Mouse (Mus musculus): ENCODE measurements around the gene Flt3. TPM values are rescaled to one million over a fixed set of nuclear protein-coding genes. Genes with fewer than 3 reads are reported as not detected.

The Flt3 gene
- total RNA-seq, 1 experiment from 2014 or later: 260 TPM

GRCm38 (mm10) chr5:147368221-147368620 lies 32.1 kb downstream of the Flt3 start:
- no peak for ATAC-seq (replicated peaks in 1 of 2; ENCODE audit: insufficient read depth in 1 of 2, low FRiP score in 2 of 2, low TSS enrichment in 1 of 2, low read depth in 1 of 2, poor library complexity in 2 of 2, severe bottlenecking in 2 of 2)

GRCm38 (mm10) chr5:147365995-147366765 lies 34.1 kb downstream of the Flt3 start:
- peak; percentile 85 to 87 for ATAC-seq (replicated peaks in 1 of 2; ENCODE audit: insufficient read depth in 1 of 2, low FRiP score in 2 of 2, low TSS enrichment in 1 of 2, low read depth in 1 of 2, poor library complexity in 2 of 2, severe bottlenecking in 2 of 2)

GRCm38 (mm10) chr5:147363054-147363453 lies 37.2 kb downstream of the Flt3 start:
- peak; percentile 69 to 74 for ATAC-seq (replicated peaks in 1 of 2; ENCODE audit: insufficient read depth in 1 of 2, low FRiP score in 2 of 2, low TSS enrichment in 1 of 2, low read depth in 1 of 2, poor library complexity in 2 of 2, severe bottlenecking in 2 of 2)

GRCm38 (mm10) chr5:147358481-147358880 lies 41.8 kb downstream of the Flt3 start:
- ATAC-seq (replicated peaks in 1 of 2; ENCODE audit: insufficient read depth in 1 of 2, low FRiP score in 2 of 2, low TSS enrichment in 1 of 2, low read depth in 1 of 2, poor library complexity in 2 of 2, severe bottlenecking in 2 of 2): no peak

DNA sequence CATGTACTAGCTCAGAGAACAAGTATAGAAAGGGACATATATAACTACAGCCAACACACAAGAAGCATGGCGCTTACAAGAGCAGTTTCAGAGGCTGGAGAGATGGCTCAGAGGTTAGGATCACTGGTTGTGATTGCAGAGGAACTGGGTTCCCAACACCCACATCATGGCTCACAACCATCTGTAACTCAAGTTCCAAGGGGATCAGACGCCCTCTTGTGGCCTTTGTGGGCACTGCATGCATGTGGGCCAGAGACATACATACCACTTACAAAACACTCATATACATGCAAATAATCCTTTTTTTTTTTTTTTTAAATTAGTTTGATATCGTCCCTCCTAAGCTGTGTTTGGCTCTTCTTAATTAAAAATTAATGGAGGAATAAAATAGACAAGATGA lies 42.8 kb downstream of the Flt3 start:
- ATAC-seq (replicated peaks in 1 of 2; ENCODE audit: insufficient read depth in 1 of 2, low FRiP score in 2 of 2, low TSS enrichment in 1 of 2, low read depth in 1 of 2, poor library complexity in 2 of 2, severe bottlenecking in 2 of 2): peak in 1 of 2 experiments; percentile 36; a peak in 1 of 4 replicates

GRCm38 (mm10) chr5:147356260-147357055 lies 43.8 kb downstream of the Flt3 start:
- no peak for ATAC-seq (replicated peaks in 1 of 2; ENCODE audit: insufficient read depth in 1 of 2, low FRiP score in 2 of 2, low TSS enrichment in 1 of 2, low read depth in 1 of 2, poor library complexity in 2 of 2, severe bottlenecking in 2 of 2)

- no peak for ATAC-seq (replicated peaks in 1 of 2; ENCODE audit: insufficient read depth in 1 of 2, low FRiP score in 2 of 2, low TSS enrichment in 1 of 2, low read depth in 1 of 2, poor library complexity in 2 of 2, severe bottlenecking in 2 of 2)
Observed at GRCm38 (mm10) chr5:147355788-147356187, 44.5 kb downstream of the Flt3 start.

- ATAC-seq (replicated peaks in 1 of 2; ENCODE audit: insufficient read depth in 1 of 2, low FRiP score in 2 of 2, low TSS enrichment in 1 of 2, low read depth in 1 of 2, poor library complexity in 2 of 2, severe bottlenecking in 2 of 2): no peak
Observed at GRCm38 (mm10) chr5:147354985-147355384, 45.3 kb downstream of the Flt3 start.

DNA sequence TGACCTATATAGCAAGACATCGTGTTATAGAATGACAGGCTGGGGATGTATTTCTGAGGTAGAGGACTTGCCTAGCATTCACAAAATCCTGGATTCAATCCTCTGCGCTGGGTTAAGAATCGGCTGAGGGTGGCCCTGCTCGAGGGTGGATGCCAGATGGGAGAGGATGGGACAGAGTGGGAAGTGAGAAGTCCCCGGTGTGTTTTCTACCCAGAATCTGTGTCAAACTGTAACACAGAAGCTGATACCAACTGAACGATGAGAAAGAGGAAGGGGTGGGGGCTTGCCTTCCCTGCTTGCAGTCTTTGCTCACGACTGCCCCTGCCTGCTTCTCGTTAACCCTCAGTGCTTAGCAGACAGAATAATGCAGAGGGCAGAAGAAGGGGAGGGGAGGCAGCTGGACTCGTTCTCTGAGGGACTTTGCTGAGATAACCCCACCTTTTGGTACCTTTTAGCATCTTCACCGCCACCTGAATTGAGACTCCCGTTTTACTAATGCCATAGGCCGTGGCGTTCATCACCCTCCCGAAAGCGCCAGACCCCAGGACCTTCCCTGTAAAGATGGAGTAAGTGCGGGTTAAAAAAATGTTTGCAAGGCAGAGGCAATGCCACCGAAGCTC lies 46.0 kb downstream of the Flt3 start:
- ATAC-seq (replicated peaks in 1 of 2; ENCODE audit: insufficient read depth in 1 of 2, low FRiP score in 2 of 2, low TSS enrichment in 1 of 2, low read depth in 1 of 2, poor library complexity in 2 of 2, severe bottlenecking in 2 of 2): no peak

GRCm38 (mm10) chr5:147351931-147352330 lies 48.4 kb downstream of the Flt3 start:
- no peak for ATAC-seq (replicated peaks in 1 of 2; ENCODE audit: insufficient read depth in 1 of 2, low FRiP score in 2 of 2, low TSS enrichment in 1 of 2, low read depth in 1 of 2, poor library complexity in 2 of 2, severe bottlenecking in 2 of 2)

DNA sequence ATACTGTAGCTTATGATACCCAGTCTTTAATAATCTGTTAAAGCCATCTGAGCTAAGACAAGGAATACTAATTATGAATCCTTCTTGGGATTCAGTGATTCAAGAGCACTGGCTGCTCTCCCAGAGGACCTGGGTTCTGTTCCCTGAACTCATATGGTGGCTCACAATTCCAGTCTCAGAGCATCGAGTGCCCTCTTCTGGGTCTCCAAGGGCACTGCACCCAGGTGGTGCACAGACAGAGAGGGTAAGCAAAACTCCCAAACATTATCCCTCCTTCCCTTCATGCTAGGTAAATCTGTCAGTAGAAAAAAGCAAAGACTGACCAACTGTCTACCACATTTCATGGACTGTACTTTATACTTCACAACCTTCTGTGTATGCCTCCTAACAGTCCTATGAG lies 54.3 kb downstream of the Flt3 start:
- no peak for ATAC-seq (replicated peaks in 1 of 2; ENCODE audit: insufficient read depth in 1 of 2, low FRiP score in 2 of 2, low TSS enrichment in 1 of 2, low read depth in 1 of 2, poor library complexity in 2 of 2, severe bottlenecking in 2 of 2)

DNA sequence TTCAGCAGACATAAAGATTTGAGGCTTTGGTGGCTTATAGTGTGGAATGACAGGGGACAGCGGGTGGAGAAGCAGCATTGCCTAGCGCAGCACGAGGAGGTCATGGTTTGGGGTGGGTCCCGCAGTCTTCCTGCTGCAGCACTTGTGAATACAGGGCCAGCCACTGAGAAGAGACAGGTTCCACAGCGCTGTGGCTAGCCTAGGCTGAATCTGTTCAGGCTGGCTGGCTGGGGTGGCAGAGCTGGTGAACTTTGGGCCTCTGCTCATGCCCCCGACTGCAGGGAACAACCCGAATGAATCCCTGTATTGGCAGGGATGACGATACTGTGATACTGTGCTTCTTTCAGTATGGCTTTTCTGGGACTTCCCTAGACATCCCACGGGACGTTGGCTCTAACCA lies 56.4 kb downstream of the Flt3 start:
- no peak for ATAC-seq (replicated peaks in 1 of 2; ENCODE audit: insufficient read depth in 1 of 2, low FRiP score in 2 of 2, low TSS enrichment in 1 of 2, low read depth in 1 of 2, poor library complexity in 2 of 2, severe bottlenecking in 2 of 2)

DNA sequence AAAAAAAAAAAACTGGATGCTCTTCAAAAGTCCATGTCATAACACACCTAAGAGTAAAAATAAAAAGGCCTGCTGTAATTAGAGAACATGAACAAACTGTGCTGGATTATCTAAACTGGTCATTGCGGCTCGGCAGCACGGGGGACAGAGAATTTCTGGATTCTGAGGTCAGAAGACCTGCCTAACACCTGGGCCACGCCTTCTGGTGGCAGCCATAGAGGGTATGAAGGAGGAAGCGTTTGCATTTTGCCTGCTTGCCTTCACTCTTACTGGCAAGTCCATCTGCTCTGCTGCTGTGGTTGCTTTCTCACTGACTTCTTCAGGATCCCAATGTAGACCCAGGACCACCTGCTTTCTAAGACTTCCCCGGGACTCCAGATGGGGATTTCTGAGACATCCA lies 57.4 kb downstream of the Flt3 start:
- no peak for ATAC-seq (replicated peaks in 1 of 2; ENCODE audit: insufficient read depth in 1 of 2, low FRiP score in 2 of 2, low TSS enrichment in 1 of 2, low read depth in 1 of 2, poor library complexity in 2 of 2, severe bottlenecking in 2 of 2)

- ATAC-seq (replicated peaks in 1 of 2; ENCODE audit: insufficient read depth in 1 of 2, low FRiP score in 2 of 2, low TSS enrichment in 1 of 2, low read depth in 1 of 2, poor library complexity in 2 of 2, severe bottlenecking in 2 of 2): peak; percentile 94
Observed at GRCm38 (mm10) chr5:147340741-147341414, 59.4 kb downstream of the Flt3 start.

DNA sequence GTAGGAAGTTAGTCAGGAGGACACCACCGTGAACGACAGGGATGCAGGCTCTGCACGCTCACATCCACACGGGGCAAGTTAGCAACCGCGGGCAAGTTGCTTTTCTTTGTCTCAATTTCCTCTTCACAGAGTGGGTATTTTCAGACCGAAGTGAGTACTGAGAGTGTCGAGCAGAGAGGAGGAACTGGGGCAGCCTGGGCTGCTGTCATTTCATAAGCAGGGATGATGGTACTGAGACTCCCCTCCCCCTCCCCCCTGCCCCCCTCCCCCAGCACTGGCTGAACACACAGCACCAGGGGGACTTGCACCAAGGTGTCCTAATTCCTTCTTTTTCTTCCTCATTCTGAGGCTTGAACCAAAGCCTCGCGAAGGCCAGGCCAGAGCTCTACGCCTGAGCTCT lies 60.7 kb downstream of the Flt3 start:
- peak; percentile 23 to 34; a peak in 3 of 4 replicates for ATAC-seq (replicated peaks in 1 of 2; ENCODE audit: insufficient read depth in 1 of 2, low FRiP score in 2 of 2, low TSS enrichment in 1 of 2, low read depth in 1 of 2, poor library complexity in 2 of 2, severe bottlenecking in 2 of 2)

- ATAC-seq (replicated peaks in 1 of 2; ENCODE audit: insufficient read depth in 1 of 2, low FRiP score in 2 of 2, low TSS enrichment in 1 of 2, low read depth in 1 of 2, poor library complexity in 2 of 2, severe bottlenecking in 2 of 2): no peak
Observed at GRCm38 (mm10) chr5:147338967-147339366, 61.3 kb downstream of the Flt3 start.

DNA sequence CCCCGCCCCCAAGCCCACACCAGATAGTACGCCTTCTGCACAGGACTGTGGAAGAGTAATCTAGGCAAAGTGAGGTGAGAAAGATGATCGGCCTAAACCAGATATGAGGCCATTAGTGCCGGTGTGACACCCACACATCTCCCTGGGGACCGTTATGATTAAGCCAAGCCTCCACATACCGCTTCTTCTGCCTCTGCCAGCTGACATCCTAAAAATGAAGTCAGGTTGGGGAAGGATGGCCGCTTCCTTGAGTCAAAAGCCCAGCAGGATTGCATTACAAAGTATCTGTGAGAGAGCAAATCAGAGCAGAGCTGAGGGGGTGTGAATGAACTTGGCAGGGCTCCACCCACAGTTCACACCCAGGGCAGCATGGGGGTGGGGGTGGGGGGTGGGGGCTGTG lies 67.6 kb downstream of the Flt3 start:
- ATAC-seq (replicated peaks in 1 of 2; ENCODE audit: insufficient read depth in 1 of 2, low FRiP score in 2 of 2, low TSS enrichment in 1 of 2, low read depth in 1 of 2, poor library complexity in 2 of 2, severe bottlenecking in 2 of 2): no peak

- ATAC-seq (replicated peaks in 1 of 2; ENCODE audit: insufficient read depth in 1 of 2, low FRiP score in 2 of 2, low TSS enrichment in 1 of 2, low read depth in 1 of 2, poor library complexity in 2 of 2, severe bottlenecking in 2 of 2): peak; percentile 58 to 70; a peak in 3 of 4 replicates
Observed at GRCm38 (mm10) chr5:147331547-147331946, 68.7 kb downstream of the Flt3 start.

All from hematopoietic stem cell, adult 5-6 weeks (primary cell).